Mouse (Mus musculus) natural killer cell, adult 2 months (primary cell): Measurements from ENCODE around the gene Phyh.
"Not testable (repeated sequence)": the region's sequence is repeated elsewhere in the genome, so short reads cannot be mapped to it uniquely, and the experiment has no call there.

Experiments used
- DNase-seq, 2 experiments: peaks; one replicate each; pipeline ENCODE4 v3.0.0; 2022; ENCODE audit warnings: low spot score in 2 of 2

The Phyh gene

DNA sequence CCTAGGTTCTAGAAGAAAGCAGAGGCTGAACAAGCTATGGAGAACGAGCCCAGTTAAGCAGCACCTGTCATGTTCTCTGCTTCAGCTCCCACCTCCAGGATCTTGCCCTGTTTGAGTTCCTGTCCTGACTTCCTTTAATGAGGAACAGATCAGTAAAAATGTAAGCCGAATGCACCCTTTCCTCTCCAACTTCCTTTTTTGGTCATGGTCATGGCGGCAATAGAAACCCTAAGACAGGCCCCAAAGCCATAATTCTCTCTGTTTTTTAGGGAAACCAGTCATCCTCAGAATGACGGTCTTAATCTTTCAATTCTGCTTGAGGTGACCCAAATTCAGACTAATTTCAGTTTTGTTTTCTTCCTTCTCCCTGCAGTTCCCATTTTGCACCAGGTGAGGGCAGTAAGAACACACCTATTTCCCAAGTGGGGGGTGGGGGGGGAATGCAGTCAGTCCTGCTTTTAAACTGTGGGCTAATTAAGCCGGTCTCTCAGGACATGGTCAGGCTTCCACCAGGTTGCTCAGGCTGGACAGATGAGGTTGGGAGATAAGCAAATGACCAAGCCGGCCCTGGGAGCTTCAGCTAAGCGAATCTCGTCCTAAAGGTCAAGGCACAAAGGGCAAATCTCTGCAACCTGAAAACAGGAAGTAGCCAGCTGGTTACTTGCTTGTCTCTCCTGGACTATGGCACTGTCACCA lies 1.3 kb upstream of the Phyh start:
- peak; percentile 57 to 72 for DNase-seq

DNA sequence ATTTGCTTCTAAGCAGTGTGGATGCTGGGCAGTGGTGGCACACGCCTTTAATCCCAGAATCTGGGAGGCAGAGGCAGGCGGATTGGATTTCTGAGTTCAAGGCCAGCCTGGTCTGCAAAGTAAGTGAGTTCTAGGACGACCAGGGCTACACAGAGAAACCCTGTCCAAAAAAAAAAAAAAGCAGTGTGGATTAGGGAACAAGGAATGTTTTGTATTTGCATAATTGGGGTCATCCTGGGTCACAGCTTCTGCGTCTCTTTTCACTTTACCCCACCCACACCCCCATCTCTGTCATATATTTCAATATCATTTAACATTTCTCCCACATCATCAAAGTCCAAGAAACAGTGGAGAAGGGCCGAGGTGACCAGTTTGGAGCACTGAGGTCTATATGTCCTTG lies 2.2 kb downstream of the Phyh start:
- DNase-seq: no peak

DNA sequence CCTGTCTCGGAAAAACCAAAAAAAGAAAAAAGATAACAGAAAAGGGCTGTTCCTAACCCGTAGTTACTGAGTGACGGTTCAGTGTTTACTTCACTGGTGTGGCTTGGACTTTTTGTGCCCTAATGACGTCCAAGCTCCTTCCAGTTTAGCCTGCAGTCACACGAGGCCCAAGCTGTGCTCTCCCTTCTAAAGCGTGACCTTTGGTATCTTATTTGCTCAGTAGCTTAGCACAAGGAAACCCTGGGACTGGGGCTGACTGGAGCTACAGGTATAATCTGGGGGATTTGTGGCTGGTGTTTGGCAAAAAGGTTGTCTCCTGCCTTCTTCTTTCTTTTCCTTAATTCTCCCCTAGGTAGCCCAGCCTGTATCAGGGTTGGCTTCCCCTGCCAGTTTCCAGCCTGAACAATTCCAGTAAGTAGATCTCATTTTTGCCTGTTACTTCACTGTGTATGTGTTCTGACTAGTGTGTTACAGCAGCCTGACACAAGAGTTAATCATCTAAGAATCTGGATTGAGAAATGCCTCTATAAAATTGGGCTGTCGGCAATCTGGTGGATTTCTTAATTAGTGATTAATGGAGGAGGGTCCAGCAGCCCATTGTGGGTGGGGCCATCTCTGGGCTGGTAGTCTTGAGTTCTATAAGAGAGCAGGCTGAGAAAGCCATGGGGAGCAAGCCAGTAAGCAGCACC lies 3.8 kb downstream of the Phyh start:
- no peak for DNase-seq

DNA sequence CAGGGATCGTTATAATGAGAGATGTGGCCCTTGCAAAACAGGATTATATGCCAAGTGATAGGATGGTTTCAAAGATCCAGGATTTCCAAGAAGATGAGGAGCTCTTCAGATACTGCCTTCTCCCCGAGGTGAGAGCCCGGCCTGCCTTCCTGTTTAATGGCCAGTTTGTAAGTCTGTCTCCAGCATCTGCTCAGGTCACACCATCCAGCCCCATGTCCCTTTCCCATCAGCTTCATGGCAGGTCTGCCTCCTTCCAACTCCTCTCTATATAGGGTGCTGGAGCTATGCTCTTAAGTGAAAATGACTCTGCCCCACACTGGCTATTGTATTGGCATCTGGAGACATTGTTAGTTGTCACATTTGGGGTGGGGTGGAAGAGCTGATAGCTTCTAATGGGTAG lies 8.6 kb downstream of the Phyh start:
- DNase-seq: no peak

DNA sequence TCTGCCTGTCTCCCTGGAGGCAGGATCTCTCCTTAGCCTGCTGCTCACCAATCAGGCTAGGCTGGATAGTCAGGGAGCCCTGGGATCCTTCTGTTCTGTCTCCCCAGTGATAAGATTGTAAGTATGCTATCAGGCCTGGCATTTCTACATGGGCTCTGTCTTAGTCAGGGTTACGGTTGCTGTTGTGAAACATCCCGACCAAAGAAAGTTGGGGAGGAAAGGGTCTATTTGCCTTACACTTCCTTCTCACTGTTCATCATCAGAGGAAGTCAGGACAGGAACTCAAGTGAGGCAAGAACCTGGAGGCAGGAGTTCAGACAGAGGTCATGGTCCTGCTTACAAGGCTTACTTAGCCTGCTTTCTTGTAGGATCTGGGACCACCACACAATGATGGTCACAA lies 10.4 kb downstream of the Phyh start:
- DNase-seq: no peak

DNA sequence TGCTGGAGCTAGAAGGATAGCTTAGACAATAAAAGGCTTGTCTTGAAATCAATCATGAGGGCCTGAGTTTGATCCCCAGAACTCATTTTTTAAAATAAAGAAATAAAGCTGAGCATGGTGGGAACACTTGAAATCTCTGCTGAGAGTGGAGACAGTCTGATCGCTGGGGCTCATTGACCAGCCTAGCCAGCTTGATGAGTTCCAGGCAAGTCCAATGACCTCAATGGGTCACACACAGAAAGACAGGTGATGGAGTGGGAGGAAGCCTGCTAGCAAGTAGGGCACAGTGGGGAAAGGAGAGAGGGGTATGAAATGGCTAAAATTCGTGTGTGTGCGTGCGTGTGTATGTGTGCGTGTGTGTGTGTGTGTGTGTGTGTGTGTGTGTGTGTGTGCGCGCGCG lies 15.7 kb downstream of the Phyh start:
- DNase-seq: no peak

DNA sequence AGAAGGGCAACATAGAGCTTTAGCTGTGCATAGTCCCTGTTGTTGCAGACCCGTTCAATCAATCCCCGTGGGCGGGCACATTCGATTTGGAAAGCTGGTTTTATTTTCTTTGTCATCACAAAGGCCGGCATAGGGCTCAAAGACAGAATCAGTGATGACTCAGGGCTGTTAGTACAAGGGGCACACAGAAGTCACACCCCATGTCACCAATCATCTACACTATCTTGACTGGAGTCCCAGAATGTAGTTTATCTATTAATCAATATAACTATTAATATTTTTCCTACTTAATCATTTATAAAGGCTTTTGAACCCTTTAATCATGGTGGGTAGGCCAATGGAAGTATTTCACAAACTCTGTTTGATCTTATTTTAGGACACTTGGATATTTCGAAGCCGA lies 19.1 kb downstream of the Phyh start:
- DNase-seq: no peak

DNA sequence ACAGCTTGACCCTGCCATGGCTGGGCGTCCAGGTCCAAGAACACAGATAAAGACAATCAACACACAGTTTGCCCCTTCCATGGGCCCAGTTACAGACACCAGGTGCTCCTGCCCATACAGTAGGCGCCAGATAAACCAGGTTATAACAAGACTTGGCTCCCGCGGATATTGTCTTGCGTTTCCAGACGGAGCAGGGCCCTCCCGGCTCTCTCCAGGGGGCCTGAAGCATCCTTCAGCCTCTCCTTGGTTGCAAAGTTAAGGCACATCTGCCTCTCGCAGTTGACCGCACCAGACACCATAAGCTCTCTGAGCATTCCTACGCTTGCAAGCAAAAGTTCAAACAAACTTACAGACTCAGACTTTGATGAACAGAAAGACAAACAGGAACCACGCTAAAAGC lies 22.0 kb downstream of the Phyh start:
- no peak for DNase-seq

DNA sequence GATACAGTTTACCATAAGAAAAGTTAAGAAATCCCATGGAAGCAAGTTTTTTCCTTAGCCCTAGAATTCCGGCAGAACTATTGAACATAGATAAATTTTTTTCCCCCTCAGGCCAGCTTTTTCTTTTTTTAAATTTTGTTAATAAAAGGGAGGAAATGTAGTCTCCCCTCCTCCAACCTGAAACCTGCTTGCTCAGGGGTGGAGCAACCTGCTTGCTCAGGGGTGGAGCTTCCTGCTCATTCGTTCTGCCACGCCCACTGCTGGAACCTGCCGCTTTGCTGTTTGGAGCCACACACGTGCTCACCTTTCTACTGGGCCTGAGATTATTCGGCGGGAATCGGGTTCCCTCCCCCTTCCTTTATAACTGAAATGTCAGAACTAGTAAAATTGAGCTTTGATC lies 30.9 kb downstream of the Phyh start:
- DNase-seq: not testable (repeated sequence)

DNA sequence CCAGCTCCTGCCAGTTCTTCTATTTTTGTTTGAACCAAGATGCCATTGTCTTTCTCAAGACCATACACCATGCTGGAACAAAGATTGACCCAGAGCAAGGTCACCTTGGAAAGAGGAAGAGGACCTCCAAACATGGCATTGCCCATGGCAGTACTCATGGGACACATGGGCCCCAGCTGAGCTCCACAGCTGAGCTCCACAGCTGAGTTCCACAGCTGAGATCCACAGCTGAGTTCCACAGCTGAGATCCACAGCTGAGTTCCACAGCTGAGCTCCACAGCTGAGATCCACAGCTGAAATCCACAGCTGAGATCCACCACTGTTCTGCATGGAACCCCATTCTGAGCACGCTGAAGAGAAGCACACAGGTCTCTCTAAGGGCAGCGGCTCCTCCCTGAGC lies 32.2 kb downstream of the Phyh start:
- DNase-seq: no peak

DNA sequence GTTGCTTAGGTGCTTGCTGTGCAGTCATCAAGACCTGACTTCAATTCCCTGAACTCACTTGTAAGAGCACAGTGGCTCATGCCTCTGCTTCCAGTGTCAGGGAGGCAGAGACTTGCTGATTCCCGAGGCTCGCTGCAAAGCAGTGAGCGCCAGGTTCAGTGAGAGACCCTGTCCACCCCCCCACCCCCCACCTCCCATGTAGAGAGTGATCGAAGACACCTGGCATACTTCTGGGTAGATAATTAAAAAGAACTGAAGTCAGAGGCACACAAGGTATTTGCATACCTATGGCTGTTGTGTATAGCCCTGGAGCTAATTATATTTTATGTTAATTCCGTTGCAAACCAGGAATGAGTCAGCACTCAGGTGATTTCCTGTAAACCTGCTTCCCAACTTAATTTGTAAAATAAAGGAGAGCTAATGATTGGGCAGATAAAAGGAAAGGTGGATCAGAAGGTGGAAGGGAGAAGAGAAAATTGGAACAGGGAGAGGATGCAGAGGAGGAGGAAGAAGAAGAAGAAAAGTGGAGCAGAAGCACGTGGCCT lies 35.5 kb downstream of the Phyh start:
- DNase-seq: no peak

DNA sequence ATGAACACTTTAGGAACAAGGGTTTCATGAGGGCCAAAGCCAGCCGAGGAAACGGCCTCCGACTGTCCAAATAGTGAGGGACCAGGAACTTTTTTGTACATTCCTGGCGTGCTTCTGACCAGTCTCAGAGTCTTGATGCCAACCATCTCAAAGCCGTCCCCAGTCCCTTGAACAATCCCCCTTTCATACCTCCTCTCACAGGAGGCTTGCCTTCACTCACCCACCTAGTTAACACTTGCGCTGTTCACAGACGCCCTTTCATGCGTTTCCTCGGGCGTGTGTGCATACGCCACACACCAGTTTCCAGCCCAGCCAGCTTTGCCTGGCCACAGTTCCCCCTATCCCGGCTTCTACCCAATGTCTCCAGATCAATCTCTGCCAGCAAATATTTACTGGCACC lies 39.2 kb downstream of the Phyh start:
- DNase-seq: no peak

DNA sequence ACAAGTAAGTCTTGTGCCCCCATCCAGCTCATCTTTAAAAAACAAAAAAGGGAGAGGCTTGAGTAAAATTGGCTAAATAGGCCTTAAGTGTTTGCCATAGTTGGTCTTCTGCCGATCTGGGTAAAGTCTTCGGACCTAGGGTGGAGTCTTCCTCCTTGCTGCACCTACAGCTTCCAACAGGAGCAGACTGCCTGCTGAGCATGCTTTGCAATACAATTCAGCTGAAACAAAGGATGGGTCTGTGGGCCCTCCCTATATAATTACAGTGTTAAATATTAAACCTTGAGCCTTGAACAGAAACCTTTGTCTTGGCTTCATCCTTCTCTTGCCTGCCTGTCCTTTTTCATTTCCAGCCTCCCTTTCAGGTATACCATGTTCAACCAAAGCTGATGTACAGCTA lies 49.0 kb downstream of the Phyh start:
- DNase-seq: no peak

DNA sequence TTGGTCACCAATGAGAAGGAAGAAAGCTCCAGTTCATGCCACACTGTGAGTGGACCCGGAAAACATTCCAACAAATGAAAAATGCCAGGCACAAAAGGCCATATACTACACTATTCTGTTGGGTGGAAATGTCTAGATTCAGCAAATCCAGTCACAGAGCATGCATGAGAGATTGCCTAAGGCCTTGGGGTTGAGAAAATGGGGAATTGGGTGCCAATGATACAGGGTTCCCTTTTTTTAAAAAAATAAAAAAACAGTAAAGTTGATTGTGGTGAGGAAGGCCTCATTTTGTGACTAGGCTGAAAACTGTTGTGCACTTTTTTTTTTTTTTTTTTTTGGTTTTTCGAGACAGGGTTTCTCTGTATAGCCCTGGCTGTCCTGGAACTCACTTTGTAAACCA lies 50.3 kb downstream of the Phyh start:
- no peak for DNase-seq

DNA sequence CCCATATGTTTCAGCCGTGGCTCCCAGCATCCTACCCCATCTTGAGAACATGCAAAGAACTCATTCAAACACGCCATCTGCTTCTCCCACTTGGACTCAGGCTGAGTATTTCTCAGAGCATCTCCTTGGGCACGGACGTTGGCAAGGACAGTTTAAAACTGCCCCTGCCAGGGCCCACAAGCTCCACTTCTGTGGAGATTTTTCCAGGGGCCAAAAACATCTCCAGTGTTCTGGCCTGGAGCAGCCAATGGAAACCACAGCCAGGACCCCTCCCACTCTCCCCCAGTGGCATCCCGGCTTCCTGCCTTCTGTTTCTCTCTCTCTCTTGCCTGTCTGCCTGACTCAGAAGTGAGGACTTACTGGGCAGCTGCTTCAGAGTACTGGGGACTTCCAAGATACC lies 57.0 kb downstream of the Phyh start, which contains the start of gene Ucma:
Gene Ucma (plus strand): TSS at position 316 of the 400 bp plus-strand sequence.
- no peak for DNase-seq

DNA sequence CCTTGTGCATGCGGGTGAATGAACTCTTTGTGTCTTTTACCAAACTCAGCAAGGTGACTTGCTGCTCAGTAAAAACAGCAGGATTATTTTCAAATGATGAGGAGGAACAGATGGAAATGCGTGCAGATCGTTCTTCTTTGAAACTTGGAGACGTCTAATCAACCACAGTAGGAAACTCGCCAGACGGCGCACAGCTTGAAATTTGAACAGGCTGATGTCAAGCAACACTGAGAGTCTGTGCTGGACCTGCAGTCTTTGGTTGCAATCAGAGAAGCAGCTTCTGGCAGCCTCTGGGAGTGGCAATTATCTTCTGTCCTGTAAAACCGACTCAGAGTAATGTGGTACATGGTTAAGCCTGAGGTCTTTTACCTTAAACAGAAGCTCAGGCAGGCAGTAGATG lies 59.3 kb downstream of the Phyh start:
- DNase-seq: no peak

DNA sequence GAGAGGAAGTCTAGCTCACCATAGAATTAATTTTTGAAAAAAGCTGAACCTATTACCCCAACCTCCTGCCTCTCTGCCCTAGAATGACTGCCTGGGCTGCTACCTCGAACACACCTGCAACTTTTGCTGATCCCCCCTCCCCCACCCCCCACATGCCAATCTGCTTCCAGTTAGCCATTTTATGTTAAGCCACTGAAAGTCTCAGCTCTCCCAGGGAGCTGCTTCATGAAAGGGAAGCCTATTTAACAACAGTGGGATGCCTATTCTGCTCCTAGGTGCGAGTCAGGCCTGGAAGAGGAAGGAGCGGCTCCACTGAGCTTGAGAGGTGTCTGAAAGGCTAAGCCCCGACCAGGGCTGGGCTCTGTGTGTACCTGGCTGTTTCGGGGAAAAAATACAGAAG lies 65.2 kb downstream of the Phyh start:
- DNase-seq: no peak

DNA sequence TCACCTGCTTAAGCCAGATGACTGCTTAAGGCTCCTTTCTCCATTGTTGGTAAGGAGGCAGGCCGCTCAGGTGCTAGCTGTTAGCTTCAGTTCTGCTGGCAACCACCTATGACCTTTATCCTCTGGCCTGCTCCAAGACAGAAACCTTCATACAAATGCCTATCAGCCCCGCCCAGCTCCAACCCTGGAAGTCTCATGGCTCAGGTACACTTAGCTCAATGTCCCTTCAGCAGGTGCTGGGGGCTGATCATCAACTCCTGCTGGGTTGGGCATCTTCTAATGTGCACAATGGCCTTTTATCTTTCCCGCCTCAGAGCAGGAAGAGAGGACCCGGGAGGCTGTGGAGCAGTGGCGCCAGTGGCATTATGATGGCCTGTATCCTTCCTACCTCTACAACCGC lies 66.2 kb downstream of the Phyh start:
- no peak for DNase-seq

DNA sequence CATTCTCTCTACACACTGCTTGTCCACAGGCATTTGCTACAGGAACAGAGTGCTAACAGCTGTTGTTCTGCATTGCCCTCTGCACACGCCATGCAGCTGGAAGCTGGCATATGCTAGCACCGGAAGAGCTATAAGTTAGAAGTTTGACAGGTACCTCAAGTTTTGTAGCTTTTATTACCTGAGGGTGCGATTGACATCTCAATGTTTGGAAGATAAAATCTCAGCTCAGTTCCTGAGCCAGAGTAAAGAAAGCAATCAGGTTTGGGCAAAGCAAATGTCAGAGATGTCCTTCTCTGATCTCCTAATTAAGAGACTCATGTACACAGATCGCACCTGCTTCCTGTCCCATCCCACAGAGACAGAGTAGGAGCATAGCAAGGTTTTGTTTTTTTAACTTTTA lies 68.0 kb downstream of the Phyh start:
- no peak for DNase-seq

DNA sequence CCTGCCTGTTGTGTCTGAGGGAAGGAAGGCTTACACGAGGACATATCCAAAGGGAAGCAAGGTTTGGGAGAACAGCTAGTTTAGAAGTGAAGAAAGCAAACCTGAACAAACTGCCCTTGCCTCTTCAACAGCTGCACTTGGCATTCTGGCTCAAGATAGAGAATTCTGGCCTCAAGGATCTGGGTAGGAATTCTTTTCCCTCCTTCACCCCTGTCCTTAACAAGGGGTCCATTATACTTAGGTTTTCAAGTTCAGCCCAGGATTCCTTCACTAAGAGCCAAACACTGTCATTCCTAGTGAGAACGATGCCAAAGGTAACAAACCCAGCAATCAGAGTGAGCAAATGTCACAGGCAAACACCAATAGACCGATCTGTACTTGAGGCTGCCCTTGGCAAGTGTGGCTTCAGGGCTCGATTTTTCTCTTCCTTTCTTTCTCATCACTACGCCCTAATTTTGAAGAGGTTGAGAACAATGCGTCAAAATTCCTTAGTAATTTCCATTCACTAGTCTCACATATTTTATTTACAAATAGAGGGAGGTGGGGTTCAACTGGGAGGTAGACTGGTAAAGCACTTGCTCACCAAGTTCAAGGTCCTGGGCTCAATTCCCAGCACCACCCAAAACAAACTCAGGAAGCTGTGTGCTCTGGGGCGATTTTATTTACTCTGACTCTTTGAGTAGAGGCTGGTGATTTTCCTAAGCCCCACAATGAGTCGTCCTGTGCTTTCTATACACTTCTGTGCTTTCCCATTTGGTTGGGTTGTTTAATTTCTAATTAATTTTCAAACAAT lies 68.8 kb downstream of the Phyh start:
- no peak for DNase-seq
